Mouse (Mus musculus) testis, adult 2 months (tissue): ENCODE data around the gene Fam3c. TPM values are rescaled to one million over a fixed set of nuclear protein-coding genes. Genes with fewer than 3 reads are reported as not detected.

Experiments
- H3K27ac ChIP-seq: fragments of 200-500 bp; 2 replicates; pipeline ENCODE4 v1.5.1; 2012; ENCODE audit warnings: low read depth, low read length; ENCODE audit not compliant: control insufficient read depth, insufficient read depth
- H3K27me3 ChIP-seq: fragments of 200-500 bp; 2 replicates; pipeline ENCODE4 v1.6.1; 2012; ENCODE audit warnings: mild to moderate bottlenecking, low read length, moderate library complexity; ENCODE audit not compliant: control insufficient read depth, insufficient read depth
- H3K36me3 ChIP-seq: fragments of 200-500 bp; 2 replicates; pipeline ENCODE4 v1.6.1; 2012; ENCODE audit warnings: mild to moderate bottlenecking, low read length; ENCODE audit not compliant: control insufficient read depth, insufficient read depth
- H3K4me1 ChIP-seq: fragments of 200-500 bp; 2 replicates; pipeline ENCODE4 v1.6.1; 2012; ENCODE audit warnings: low read length; ENCODE audit not compliant: control insufficient read depth, insufficient read depth
- H3K4me3 ChIP-seq: fragments of 200-500 bp; 2 replicates; pipeline ENCODE4 v1.5.1; 2012; ENCODE audit warnings: low read depth, mild to moderate bottlenecking, low read length, moderate library complexity, mixed read lengths; ENCODE audit not compliant: control insufficient read depth
- CTCF ChIP-seq: fragments of 200-500 bp; IDR thresholded peaks from 2 replicates; pipeline ENCODE4 v1.5.1; 2012; ENCODE audit warnings: low read depth, mild to moderate bottlenecking, inconsistent platforms, low read length, moderate library complexity; ENCODE audit not compliant: control insufficient read depth, insufficient read depth, insufficient replicate concordance
- POLR2A ChIP-seq: fragments of 200-500 bp; IDR thresholded peaks from 2 replicates; pipeline ENCODE4 v1.6.1; 2012; ENCODE audit warnings: low read depth, mild to moderate bottlenecking, inconsistent platforms, low read length, moderate library complexity; ENCODE audit not compliant: control insufficient read depth
- polyA plus RNA-seq: library from polyadenylated mRNA; depleted of rRNA; stranded (reverse); fragments of >200 nt; gene quantifications from 2 replicates; pipeline ENCODE4 v1.2.3, GENCODE M21; 2012

The Fam3c gene
- polyA plus RNA-seq, 1 experiment: 3.1 TPM

- H3K36me3 ChIP-seq: no peaks in the 10 kb centered on the region
- H3K4me1 ChIP-seq: no peaks in the 10 kb centered on the region
- TF ChIP-seq CTCF (no peak), POLR2A (no peak)
- no peak overlapping the region for H3K4me3 ChIP-seq
- no peak overlapping the region for H3K27ac ChIP-seq
- no peaks in the 10 kb centered on the region for H3K27me3 ChIP-seq
Observed at GRCm38 (mm10) chr6:22373476-22373875, 17.4 kb upstream of the Fam3c start.

- TF ChIP-seq CTCF: no peak
- no peak for TF ChIP-seq POLR2A
- no peaks in the 10 kb centered on the region for H3K4me1 ChIP-seq
- no peak overlapping the region for H3K27ac ChIP-seq
- H3K4me3 ChIP-seq: no peak overlapping the region
- H3K27me3 ChIP-seq: no peaks in the 10 kb centered on the region
- no peaks in the 10 kb centered on the region for H3K36me3 ChIP-seq
Observed at GRCm38 (mm10) chr6:22366977-22367376, 10.9 kb upstream of the Fam3c start.

GRCm38 (mm10) chr6:22363590-22363989 lies 7.5 kb upstream of the Fam3c start:
- Histone ChIP-seq H3K27me3 (no peaks in the 10 kb centered on the region), H3K4me3 (no peak overlapping the region), H3K4me1 (peaks cover 2% of the 10 kb centered on the region; the same call in 1 of the 2 replicates), H3K36me3 (no peaks in the 10 kb centered on the region), H3K27ac (no peak overlapping the region)
- TF ChIP-seq CTCF (no peak), POLR2A (no peak)

- no peak overlapping the region for H3K27ac ChIP-seq
- H3K27me3 ChIP-seq: no peaks in the 10 kb centered on the region
- no peaks in the 10 kb centered on the region for H3K36me3 ChIP-seq
- H3K4me3 ChIP-seq: no peak overlapping the region
- H3K4me1 ChIP-seq: peaks cover 2% of the 10 kb centered on the region; the same call in 1 of the 2 replicates
- no peak for TF ChIP-seq CTCF
Observed at GRCm38 (mm10) chr6:22361941-22362340, 5.9 kb upstream of the Fam3c start.

GRCm38 (mm10) chr6:22359019-22359418 lies 3.0 kb upstream of the Fam3c start:
- H3K36me3 ChIP-seq: no peaks in the 10 kb centered on the region
- H3K4me3 ChIP-seq: no peak overlapping the region
- H3K4me1 ChIP-seq: peaks cover 4% of the 10 kb centered on the region
- H3K27me3 ChIP-seq: no peaks in the 10 kb centered on the region
- H3K27ac ChIP-seq: no peak overlapping the region
- no peak for TF ChIP-seq CTCF
- TF ChIP-seq POLR2A: no peak

GRCm38 (mm10) chr6:22357351-22357750 lies 1.3 kb upstream of the Fam3c start:
- Histone ChIP-seq H3K4me1 (peaks cover 4% of the 10 kb centered on the region), H3K27me3 (no peaks in the 10 kb centered on the region), H3K36me3 (no peaks in the 10 kb centered on the region), H3K4me3 (no peak overlapping the region), H3K27ac (no peak overlapping the region)
- no peak for TF ChIP-seq POLR2A
- no peak for TF ChIP-seq CTCF

GRCm38 (mm10) chr6:22355396-22356085 lies 502 bp downstream of the Fam3c start:
- Histone ChIP-seq H3K4me3 (peak overlapping the region; percentile 91), H3K27ac (peak overlapping the region; percentile 41), H3K36me3 (no peaks in the 10 kb centered on the region), H3K4me1 (peaks cover 2% of the 10 kb centered on the region; the same call in 1 of the 2 replicates), H3K27me3 (no peaks in the 10 kb centered on the region)
- no peak for TF ChIP-seq CTCF

- H3K36me3 ChIP-seq: no peaks in the 10 kb centered on the region
- H3K27ac ChIP-seq: no peak overlapping the region
- peaks cover 2% of the 10 kb centered on the region; the same call in 1 of the 2 replicates for H3K4me1 ChIP-seq
- H3K27me3 ChIP-seq: no peaks in the 10 kb centered on the region
- no peak overlapping the region for H3K4me3 ChIP-seq
- TF ChIP-seq POLR2A (no peak), CTCF (no peak)
Observed at GRCm38 (mm10) chr6:22354675-22355074, 1.4 kb downstream of the Fam3c start.
